Mouse (Mus musculus) megakaryocyte, embryonic 14.5 days (primary cell): ENCODE measurements around the gene Gm5737.

Experiments used
- FLI1 ChIP-seq: IDR thresholded peaks from 2 replicates; pipeline ENCODE4 v1.6.1; 2012; ENCODE audit warnings: low read length, inconsistent platforms, mixed read lengths
- GATA1 ChIP-seq: IDR thresholded peaks from 3 replicates; pipeline ENCODE4 v1.6.1; 2012; ENCODE audit warnings: mixed read lengths, low read length, inconsistent platforms, borderline replicate concordance

- no peak for TF ChIP-seq GATA1
- no peak for TF ChIP-seq FLI1
Observed at GRCm38 (mm10) chr7:120796369-120796768, 15.8 kb upstream of the Gm5737 start.
